Mouse (Mus musculus) limb, embryonic 14.5 days (tissue): ENCODE results near the gene Tsr1. TPM values are rescaled to one million over a fixed set of nuclear protein-coding genes. Genes with fewer than 3 reads are reported as not detected.

Experiments used
- ATAC-seq: fragments of 200-750 bp; cut with Nextera tagmentation; 2 replicates; pipeline ENCODE4 v1.8.0; 2017; ENCODE audit warnings: low read depth, moderate number of reproducible peaks, moderate TSS enrichment; ENCODE audit not compliant: low FRiP score
- DNase-seq: peaks from one replicate; pipeline ENCODE4 v3.0.0-alpha.2; 2015; ENCODE audit warnings: low spot score
- H3K27ac ChIP-seq: fragments of 300-500 bp; sonication (generic); replicated peaks from 2 replicates; pipeline ENCODE4 v1.5.1; 2014; ENCODE audit warnings: low read depth, mild to moderate bottlenecking, low read length, moderate library complexity, mixed read lengths
- H3K27me3 ChIP-seq: fragments of 300-500 bp; sonication (generic); 2 replicates; pipeline ENCODE4 v1.6.1; 2014; ENCODE audit warnings: low read length, mixed read lengths; ENCODE audit not compliant: control insufficient read depth, insufficient read depth
- H3K36me3 ChIP-seq: fragments of 300-500 bp; sonication (generic); 2 replicates; pipeline ENCODE4 v1.6.1; 2014; ENCODE audit warnings: mild to moderate bottlenecking, low read length, moderate library complexity, mixed read lengths; ENCODE audit not compliant: control insufficient read depth, insufficient read depth
- H3K4me1 ChIP-seq: fragments of 300-500 bp; sonication (generic); 2 replicates; pipeline ENCODE4 v1.6.1; 2014; ENCODE audit warnings: antibody characterized with exemption, low read length, mixed read lengths; ENCODE audit not compliant: control insufficient read depth, insufficient read depth
- H3K4me2 ChIP-seq: fragments of 300-500 bp; sonication (generic); replicated peaks from 2 replicates; pipeline ENCODE4 v1.6.1; 2014; ENCODE audit warnings: low read depth, mild to moderate bottlenecking, low read length, moderate library complexity; ENCODE audit not compliant: severe bottlenecking
- H3K4me3 ChIP-seq: fragments of 300-500 bp; sonication (generic); replicated peaks from 2 replicates; pipeline ENCODE4 v1.5.1; 2014; ENCODE audit warnings: low read length
- H3K9ac ChIP-seq: fragments of 300-500 bp; sonication (generic); 2 replicates; pipeline ENCODE4 v1.6.1; 2014; ENCODE audit warnings: mild to moderate bottlenecking, low read depth, low read length, moderate library complexity; ENCODE audit not compliant: severe bottlenecking
- H3K9me3 ChIP-seq: fragments of 300-500 bp; sonication (generic); 2 replicates; pipeline ENCODE4 v1.6.1; 2016; ENCODE audit warnings: low read length; ENCODE audit not compliant: control insufficient read depth
- POLR2A ChIP-seq: fragments of 200-500 bp; IDR thresholded peaks from 2 replicates; pipeline ENCODE4 v1.8.0; 2012; ENCODE audit warnings: inconsistent platforms, mild to moderate bottlenecking, moderate library complexity, borderline replicate concordance; ENCODE audit not compliant: insufficient read depth, insufficient read length; ENCODE audit errors: extremely low read depth
- WGBS: fragments of 180-500 bp; shearing (Covaris S2); extraction: QIAGEN DNeasy Blood & Tissue Kit; methylation state at CpG from one replicate; pipeline ENCODE4 v1.1.7; 2014; 5-methylcytosine and 5-hydroxymethylcytosine counted together
- polyA plus RNA-seq, 2 experiments: library from polyadenylated mRNA; depleted of rRNA in 1 of 2; stranded (reverse) in 1 of 2; unstranded in 1 of 2; fragments of >200 nt; fragmentation: Nextera tagmentation in 1 of 2; extraction: Ambion mirVana in 1 of 2; gene quantifications; 2 replicates each; pipeline versions ENCODE4 v1.2.1 to v1.2.3; 2012 to 2014

Tsr1 gene
- polyA plus RNA-seq, 2 experiments: 37.0 to 49.6 TPM

- 80% methylated on average over 9 of the region's 9 CpGs for WGBS
- H3K9ac ChIP-seq: no peak overlapping the region
- no peak overlapping the region for H3K4me3 ChIP-seq
- ATAC-seq (no peak), DNase-seq (no peak)
- no peaks in the 10 kb centered on the region for H3K9me3 ChIP-seq
- no peaks in the 10 kb centered on the region for H3K4me1 ChIP-seq
- H3K27me3 ChIP-seq: no peaks in the 10 kb centered on the region
- TF ChIP-seq POLR2A: no peak
- no peaks in the 10 kb centered on the region for H3K36me3 ChIP-seq
- no peak overlapping the region for H3K27ac ChIP-seq
- no peak overlapping the region for H3K4me2 ChIP-seq
Measured at GRCm38 (mm10) chr11:74864421-74864820, 33.5 kb upstream of the Tsr1 start.

- H3K4me2 ChIP-seq: no peak overlapping the region
- H3K4me3 ChIP-seq: no peak overlapping the region
- TF ChIP-seq POLR2A: no peak
- H3K9ac ChIP-seq: no peak overlapping the region
- no peaks in the 10 kb centered on the region for H3K4me1 ChIP-seq
- ATAC-seq: no peak
- no peak for DNase-seq
- H3K9me3 ChIP-seq: no peaks in the 10 kb centered on the region
- no peaks in the 10 kb centered on the region for H3K27me3 ChIP-seq
- no peak overlapping the region for H3K27ac ChIP-seq
- no peaks in the 10 kb centered on the region for H3K36me3 ChIP-seq
- 72% methylated on average over 9 of the region's 9 CpGs for WGBS
Measured at GRCm38 (mm10) chr11:74865252-74865651, 32.6 kb upstream of the Tsr1 start.

GRCm38 (mm10) chr11:74866640-74867039, 31.2 kb upstream of the Tsr1 start:
- Histone ChIP-seq H3K9me3 (no peaks in the 10 kb centered on the region), H3K27me3 (no peaks in the 10 kb centered on the region), H3K9ac (no peak overlapping the region), H3K4me2 (no peak overlapping the region), H3K27ac (no peak overlapping the region), H3K4me1 (peaks cover 7% of the 10 kb centered on the region; the same call in 1 of the 2 replicates), H3K36me3 (no peaks in the 10 kb centered on the region), H3K4me3 (no peak overlapping the region)
- WGBS: 78% methylated on average over 4 of the region's 4 CpGs
- ATAC-seq: no peak
- no peak for TF ChIP-seq POLR2A
- DNase-seq: no peak

GRCm38 (mm10) chr11:74867181-74867580, 30.7 kb upstream of the Tsr1 start:
- peaks cover 7% of the 10 kb centered on the region; the same call in 1 of the 2 replicates for H3K4me1 ChIP-seq
- no peak overlapping the region for H3K4me3 ChIP-seq
- no peak overlapping the region for H3K9ac ChIP-seq
- no peak overlapping the region for H3K27ac ChIP-seq
- no peaks in the 10 kb centered on the region for H3K9me3 ChIP-seq
- H3K4me2 ChIP-seq: no peak overlapping the region
- H3K27me3 ChIP-seq: no peaks in the 10 kb centered on the region
- ATAC-seq (no peak), DNase-seq (no peak)
- 94% methylated on average over 2 of the region's 2 CpGs for WGBS
- TF ChIP-seq POLR2A: no peak
- H3K36me3 ChIP-seq: no peaks in the 10 kb centered on the region

GRCm38 (mm10) chr11:74868046-74868760, 29.7 kb upstream of the Tsr1 start:
- Histone ChIP-seq H3K4me3 (no peak overlapping the region), H3K4me2 (no peak overlapping the region), H3K9ac (no peak overlapping the region), H3K9me3 (no peaks in the 10 kb centered on the region), H3K27me3 (no peaks in the 10 kb centered on the region), H3K4me1 (peaks cover 7% of the 10 kb centered on the region; the same call in 1 of the 2 replicates), H3K36me3 (no peaks in the 10 kb centered on the region), H3K27ac (no peak overlapping the region)
- 83% methylated on average over 13 of the region's 13 CpGs for WGBS
- ATAC-seq (no peak), DNase-seq (no peak)
- no peak for TF ChIP-seq POLR2A

GRCm38 (mm10) chr11:74869603-74870002, 28.3 kb upstream of the Tsr1 start:
- ATAC-seq: no peak
- no peak overlapping the region for H3K4me2 ChIP-seq
- no peak overlapping the region for H3K9ac ChIP-seq
- 73% methylated on average over 6 of the region's 6 CpGs for WGBS
- no peak overlapping the region for H3K27ac ChIP-seq
- H3K27me3 ChIP-seq: no peaks in the 10 kb centered on the region
- DNase-seq: no peak
- H3K36me3 ChIP-seq: no peaks in the 10 kb centered on the region
- no peak overlapping the region for H3K4me3 ChIP-seq
- TF ChIP-seq POLR2A: no peak
- peaks cover 7% of the 10 kb centered on the region for H3K4me1 ChIP-seq
- no peaks in the 10 kb centered on the region for H3K9me3 ChIP-seq
